Mouse (Mus musculus): Measurements from ENCODE around the gene Ddx47. TPM values are rescaled to one million over a fixed set of nuclear protein-coding genes. Genes with fewer than 3 reads are reported as not detected.

Ddx47 gene
- 100 to 1,000 TPM; 147 to 154 TPM for total RNA-seq (2023)

DNA sequence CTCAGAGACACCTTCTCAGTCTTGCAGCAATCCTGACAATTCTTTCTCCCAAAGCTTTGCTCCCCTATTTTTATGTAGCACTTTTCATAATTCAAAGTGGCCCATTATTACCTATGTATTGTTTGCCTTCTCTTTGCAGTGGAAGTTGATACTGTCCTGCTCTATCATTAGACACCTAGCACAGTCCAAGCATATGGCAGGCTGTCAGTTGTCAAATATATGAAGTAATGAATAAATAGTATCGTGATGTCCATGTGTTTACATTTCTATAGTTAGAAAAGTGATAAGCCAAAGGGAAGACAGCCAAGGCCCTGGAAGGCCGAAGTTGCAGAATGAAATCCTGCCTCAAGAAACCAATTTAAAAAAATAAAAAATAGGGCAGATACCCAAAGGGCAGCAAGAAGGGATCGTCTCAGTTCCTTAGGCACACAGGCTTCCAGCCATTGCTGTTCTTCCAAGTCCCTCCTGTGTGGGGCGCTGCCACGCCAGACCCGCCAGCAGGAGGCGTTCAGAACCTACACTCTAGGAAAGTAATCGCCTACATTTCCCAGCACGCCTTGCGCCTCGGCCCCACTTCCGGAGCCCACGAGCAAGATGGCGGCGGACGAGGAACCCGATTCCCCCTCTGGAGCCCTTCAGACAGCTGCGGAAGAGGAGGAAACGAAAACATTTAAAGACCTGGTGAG is at the start of gene Ddx47:
Gene Ddx47 (plus strand): TSS at position 565 of the 686 bp plus-strand sequence.

DNA sequence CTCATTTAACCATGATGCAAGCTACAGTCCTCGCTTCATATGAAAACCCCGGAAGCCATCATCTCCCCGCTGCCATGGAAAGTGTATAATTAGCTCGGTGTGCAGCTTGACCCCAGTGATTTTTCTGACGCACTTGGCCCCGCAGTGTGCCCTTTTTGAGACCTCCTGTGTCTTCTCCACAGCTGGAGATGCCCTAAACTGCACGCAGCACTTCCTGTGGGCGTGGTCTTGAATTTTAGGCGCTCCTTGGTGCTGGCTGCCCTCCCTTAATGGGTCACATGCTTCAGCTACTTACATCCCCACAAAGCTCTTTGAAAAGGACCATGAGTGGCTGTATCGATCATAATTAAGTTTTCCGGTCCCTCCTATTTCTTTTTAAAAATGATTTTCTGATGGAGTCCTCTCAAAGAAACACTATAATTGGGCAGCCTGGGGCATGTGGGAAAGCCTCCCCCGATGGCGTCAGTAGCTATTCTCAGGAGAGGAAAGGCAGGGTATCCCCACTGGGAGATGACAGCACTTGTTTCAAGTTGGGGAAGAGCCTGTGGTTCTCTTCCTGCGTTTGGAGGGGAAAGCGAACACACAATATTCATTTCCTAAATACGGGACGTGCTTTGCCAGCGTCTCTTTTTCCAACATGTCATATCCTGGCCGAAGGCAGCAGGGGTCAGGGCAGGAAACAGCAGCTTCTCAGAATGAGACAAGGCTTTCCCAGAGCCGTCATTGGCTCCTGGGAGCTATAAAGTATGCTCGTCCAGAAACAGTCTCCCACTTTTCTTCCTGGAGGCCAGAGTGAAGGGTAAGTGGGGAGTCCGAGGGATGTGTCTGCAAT is 30.0 kb upstream of the Ddx47 start, which contains the start of gene Apold1:
Gene Apold1 (plus strand): TSS at position 488 of the 832 bp plus-strand sequence.

DNA sequence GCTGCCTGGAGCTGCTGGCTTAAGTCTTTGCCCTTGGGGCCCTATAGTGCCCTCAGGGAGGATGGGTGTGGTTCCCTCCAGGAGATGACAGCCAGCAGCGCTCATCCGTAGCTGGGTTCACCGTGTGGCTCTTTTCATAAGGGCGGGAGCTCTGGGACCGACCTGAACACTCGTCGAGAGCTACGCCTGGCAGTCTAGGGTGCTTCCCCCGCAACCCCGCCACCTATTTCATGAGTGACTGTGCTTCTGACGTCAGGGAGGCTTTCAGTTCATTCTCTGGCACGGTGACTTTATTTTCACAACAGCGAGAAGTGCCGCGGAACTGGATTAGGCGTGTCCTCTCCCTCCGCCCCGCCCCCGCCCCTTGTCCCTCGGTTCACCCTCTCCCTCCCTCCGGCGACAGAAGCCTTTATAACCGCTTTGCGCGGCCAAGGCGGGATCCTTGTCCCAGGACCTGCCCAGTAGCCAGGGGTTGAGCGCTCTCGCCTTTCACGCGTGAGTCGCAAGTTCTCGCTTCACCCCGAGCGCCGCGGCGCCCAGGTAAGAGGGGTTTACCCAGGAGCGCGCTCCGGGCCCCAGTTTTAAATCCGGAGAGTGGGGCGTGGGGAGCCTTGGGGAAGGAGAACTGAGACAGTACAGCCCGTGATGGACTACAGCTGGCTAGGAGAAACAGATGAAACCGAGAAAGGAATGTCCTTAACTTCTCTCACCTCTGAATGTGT is 54.0 kb downstream of the Ddx47 start, which contains the start of gene Gprc5a:
Gene Gprc5a (plus strand): TSS at position 416 of the 722 bp plus-strand sequence.

Other genes starting within 250 kb of the Ddx47 start
- gene Dusp16, start 219.0 kb upstream of the Ddx47 start, total RNA-seq (2023) = 1 to 10 TPM; 1.9 to 2.9 TPM
- gene Crebl2, start 181.5 kb upstream of the Ddx47 start, total RNA-seq (2023) = 10 to 100 TPM; 25.3 to 27.4 TPM
- gene Gpr19, start 113.0 kb upstream of the Ddx47 start, total RNA-seq (2023) = 10 to 100 TPM; 13.0 to 16.5 TPM
- gene Cdkn1b, start 91.2 kb upstream of the Ddx47 start, total RNA-seq (2023) = 100 to 1,000 TPM; 189 to 215 TPM
- under 1 TPM in 1 of 2 experiments, not detected in 1; 0.20 TPM for gene Apold1, start 29.9 kb upstream of the Ddx47 start, total RNA-seq (2023)
- under 1 TPM in 1 of 2 experiments, not detected in 1; 0.36 TPM for gene Gprc5a, start 54.0 kb downstream of the Ddx47 start, total RNA-seq (2023)
- gene Gprc5d, start 106.7 kb downstream of the Ddx47 start, total RNA-seq (2023) = not detected
- 10 to 100 TPM; 23.9 to 24.9 TPM for gene Fam234b, start 186.4 kb downstream of the Ddx47 start, total RNA-seq (2023)
- gene Hebp1, start 186.4 kb downstream of the Ddx47 start, total RNA-seq (2023) = 10 to 100 TPM; 21.9 to 35.9 TPM
- gene Gsg1, start 242.7 kb downstream of the Ddx47 start, total RNA-seq (2023) = not detected

Data from T-cell, adult 66 days (primary cell).